Mouse (Mus musculus): ENCODE data around the gene Bcs1l. TPM values are rescaled to one million over a fixed set of nuclear protein-coding genes. Genes with fewer than 3 reads are reported as not detected.

Gene Bcs1l
- total and polyA plus RNA-seq, 3 experiments: 18.6 to 29.1 (median 27.1) TPM

DNA sequence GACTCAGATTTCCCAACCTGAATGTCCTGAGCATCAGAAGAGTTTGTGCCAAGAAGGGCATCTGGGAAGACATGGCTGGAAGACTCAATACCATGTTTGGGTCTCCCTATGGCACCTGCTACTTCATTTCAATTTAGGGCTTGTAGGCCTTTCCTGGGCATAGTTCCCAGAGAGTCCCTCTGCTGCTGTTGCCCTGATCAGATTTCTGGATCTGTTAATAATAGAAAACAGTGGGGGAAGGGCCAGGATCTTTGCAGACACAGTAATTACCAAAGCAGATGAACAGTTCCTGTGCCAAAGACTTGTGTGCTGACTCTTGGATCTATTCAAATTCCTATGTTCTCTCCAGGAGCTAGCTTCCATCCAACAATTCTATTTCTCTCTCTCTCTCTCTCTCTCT, 49.4 kb upstream of the Bcs1l start:
- Histone ChIP-seq H3K9ac (ENCODE audit: insufficient read depth, low read depth) (no peak overlapping the region), H3K27ac (ENCODE audit: insufficient read depth, low read depth) (no peak overlapping the region), H3K9me3 (replicated peaks; ENCODE audit: low read length) (no peaks in the 10 kb centered on the region), H3K27me3 (replicated peaks) (peaks cover 8% of the 10 kb centered on the region), H3K4me1 (ENCODE audit: control insufficient read depth in 1 of 2, insufficient read depth in 2 of 2) (no peaks in the 10 kb centered on the region), H3K4me3 (replicated peaks in 1 of 3; ENCODE audit: low read depth in 2 of 3, low read length in 2 of 3, poor library complexity in 1 of 3) (no peak overlapping the region), H3K4me2 (ENCODE audit: insufficient read depth, low read depth, poor library complexity, severe bottlenecking) (no peak overlapping the region), H3K36me3 (replicated peaks in 1 of 2; ENCODE audit: control insufficient read depth in 1 of 2, insufficient read depth in 1 of 2, low read length in 1 of 2) (no peaks in the 10 kb centered on the region), H3K79me2 (replicated peaks; ENCODE audit: control insufficient read depth, extremely low read depth, insufficient read depth, poor library complexity, severe bottlenecking) (no peaks in the 10 kb centered on the region)
- dilution Hi-C loops (cut with MboI; ENCODE audit: extremely low pct_ligation_motif_present, extremely low pct_unique_long_range_greater_than_20kb, low sequenced_read_pairs): no loop called here
- no peak for DNase-seq (ENCODE audit: extremely low read depth)
- TF ChIP-seq NRF1 (IDR thresholded peaks at IDR 0.05; ENCODE audit: low read depth, low read length) (no peak), POLR2A (IDR thresholded peaks at IDR 0.05; ENCODE audit: low read depth, low read length) (no peak), UBTF (IDR thresholded peaks at IDR 0.05; ENCODE audit: low read depth, low read length) (no peak), SMC3 (IDR thresholded peaks at IDR 0.05; ENCODE audit: low read depth, low read length) (no peak), ZNF384 (IDR thresholded peaks at IDR 0.05; ENCODE audit: low read depth, low read length) (no peak), MEF2A (IDR thresholded peaks at IDR 0.05; ENCODE audit: borderline replicate concordance, low read depth, low read length) (no peak), SIN3A (IDR thresholded peaks at IDR 0.05; ENCODE audit: low read length) (no peak)
- in situ Hi-C loops (cut with MboI; ENCODE audit: low pct_ligation_motif_present, low pct_unique_long_range_greater_than_20kb, low sequenced_read_pairs): no loop called here

DNA sequence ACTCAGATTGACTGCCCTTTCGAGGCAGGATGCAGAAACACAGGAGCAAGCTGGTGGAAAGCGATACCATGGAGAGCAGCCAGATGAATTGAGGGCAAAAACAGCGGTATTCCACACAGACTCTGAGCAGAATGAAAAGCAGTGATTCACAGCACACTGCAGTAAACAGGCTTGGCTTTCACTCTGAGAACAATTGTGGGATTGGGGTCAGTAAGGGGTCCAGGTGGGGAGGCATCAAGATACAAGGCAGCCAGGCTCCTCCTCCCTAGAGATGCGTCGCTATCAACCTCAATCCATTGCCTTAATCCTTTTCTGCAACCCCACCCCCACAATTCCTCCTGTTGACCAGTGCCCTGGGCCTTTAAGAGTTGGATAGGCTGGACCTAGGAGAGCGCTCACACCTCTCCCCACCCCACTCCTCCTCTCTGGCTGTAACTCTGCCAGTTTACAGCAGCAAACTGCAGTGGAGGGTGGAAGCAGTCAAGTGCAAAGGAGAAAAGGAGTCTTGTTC, 45.6 kb upstream of the Bcs1l start, which contains the start of gene Plcd4:
Gene Plcd4 (plus strand): TSS at position 438 of the 511 bp plus-strand sequence.
- Histone ChIP-seq H3K4me3 (replicated peaks in 1 of 3; ENCODE audit: low read depth in 2 of 3, low read length in 2 of 3, poor library complexity in 1 of 3) (no peak within 1 kb of the TSS), H3K9me3 (replicated peaks; ENCODE audit: low read length) (no peaks in the 10 kb centered on the region), H3K4me1 (ENCODE audit: control insufficient read depth in 1 of 2, insufficient read depth in 2 of 2) (no peaks in the 10 kb centered on the region), H3K27me3 (replicated peaks) (peaks cover 22% of the 10 kb centered on the region), H3K9ac (ENCODE audit: insufficient read depth, low read depth) (no peak within 1 kb of the TSS), H3K79me2 (replicated peaks; ENCODE audit: control insufficient read depth, extremely low read depth, insufficient read depth, poor library complexity, severe bottlenecking) (no peaks in the 10 kb centered on the region), H3K27ac (ENCODE audit: insufficient read depth, low read depth) (no peak within 1 kb of the TSS), H3K36me3 (replicated peaks in 1 of 2; ENCODE audit: control insufficient read depth in 1 of 2, insufficient read depth in 1 of 2, low read length in 1 of 2) (no peaks in the 10 kb centered on the region), H3K4me2 (ENCODE audit: insufficient read depth, low read depth, poor library complexity, severe bottlenecking) (no peak within 1 kb of the TSS)
- no peak for DNase-seq (ENCODE audit: extremely low read depth)
- in situ Hi-C loops (cut with MboI; ENCODE audit: low pct_ligation_motif_present, low pct_unique_long_range_greater_than_20kb, low sequenced_read_pairs): no loop called here
- dilution Hi-C loops (cut with MboI; ENCODE audit: extremely low pct_ligation_motif_present, extremely low pct_unique_long_range_greater_than_20kb, low sequenced_read_pairs): no loop called here
- TF ChIP-seq CHD1 (IDR thresholded peaks at IDR 0.05; ENCODE audit: low read depth, low read length): no peak
- no peak for TF ChIP-seq EP300 (IDR thresholded peaks at IDR 0.05; ENCODE audit: low read length)
- TF ChIP-seq MEF2A (IDR thresholded peaks at IDR 0.05; ENCODE audit: borderline replicate concordance, low read depth, low read length): no peak

DNA sequence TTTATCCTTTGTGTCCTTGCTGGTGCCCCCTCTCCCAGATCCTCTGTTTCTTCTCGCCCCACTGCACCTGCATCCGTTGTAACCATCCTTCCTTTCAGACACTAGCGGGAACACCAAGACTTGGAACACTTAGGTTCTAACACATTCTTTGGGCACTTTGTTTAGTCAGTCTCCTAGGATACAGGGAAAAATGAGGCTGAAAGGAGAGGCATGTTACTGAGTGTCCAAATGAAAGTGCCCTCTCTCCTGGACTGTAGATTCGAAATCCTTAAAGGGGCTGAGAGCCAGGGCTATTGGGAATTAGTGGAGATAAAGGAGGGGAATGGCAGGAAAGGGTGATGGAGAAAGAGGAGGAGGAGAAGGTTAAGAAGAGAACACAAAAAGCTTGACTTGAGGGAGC, 43.9 kb upstream of the Bcs1l start, which contains the start of gene Usp37:
Gene Usp37 (minus strand): TSS at position 101 of the 400 bp plus-strand sequence.
- dilution Hi-C loops (cut with MboI; ENCODE audit: extremely low pct_ligation_motif_present, extremely low pct_unique_long_range_greater_than_20kb, low sequenced_read_pairs) (no loop called here), in situ Hi-C loops (cut with MboI; ENCODE audit: low pct_ligation_motif_present, low pct_unique_long_range_greater_than_20kb, low sequenced_read_pairs) (no loop called here)
- peaks cover 23% of the 10 kb centered on the region for H3K27me3 ChIP-seq (replicated peaks)
- H3K36me3 ChIP-seq (replicated peaks in 1 of 2; ENCODE audit: control insufficient read depth in 1 of 2, insufficient read depth in 1 of 2, low read length in 1 of 2): no peaks in the 10 kb centered on the region
- no peaks in the 10 kb centered on the region for H3K4me1 ChIP-seq (ENCODE audit: control insufficient read depth in 1 of 2, insufficient read depth in 2 of 2)
- no peak for DNase-seq (ENCODE audit: extremely low read depth)
- no peak within 1 kb of the TSS for H3K27ac ChIP-seq (ENCODE audit: insufficient read depth, low read depth)
- H3K9ac ChIP-seq (ENCODE audit: insufficient read depth, low read depth): no peak within 1 kb of the TSS
- TF ChIP-seq IRF4 (IDR thresholded peaks at IDR 0.05; ENCODE audit: low read depth, low read length) (no peak), PAX5 (IDR thresholded peaks at IDR 0.05; ENCODE audit: low read length) (no peak), MXI1 (IDR thresholded peaks at IDR 0.05; ENCODE audit: low read depth, low read length) (no peak), ZKSCAN1 (IDR thresholded peaks at IDR 0.05; ENCODE audit: borderline replicate concordance, low read depth, low read length) (no peak), SMC3 (IDR thresholded peaks at IDR 0.05; ENCODE audit: low read depth, low read length) (no peak), POLR2A (IDR thresholded peaks at IDR 0.05; ENCODE audit: low read depth, low read length) (no peak), E2F4 (IDR thresholded peaks at IDR 0.05; ENCODE audit: insufficient replicate concordance, low read depth, low read length) (no peak), JUND (conservative IDR thresholded peaks at IDR 0.05; ENCODE audit: low read depth, low read length) (no peak), MAFK (IDR thresholded peaks at IDR 0.05; ENCODE audit: insufficient replicate concordance, low read length) (no peak)
- no peak within 1 kb of the TSS for H3K4me3 ChIP-seq (replicated peaks in 1 of 3; ENCODE audit: low read depth in 2 of 3, low read length in 2 of 3, poor library complexity in 1 of 3)
- H3K79me2 ChIP-seq (replicated peaks; ENCODE audit: control insufficient read depth, extremely low read depth, insufficient read depth, poor library complexity, severe bottlenecking): no peaks in the 10 kb centered on the region
- H3K4me2 ChIP-seq (ENCODE audit: insufficient read depth, low read depth, poor library complexity, severe bottlenecking): no peak within 1 kb of the TSS
- H3K9me3 ChIP-seq (replicated peaks; ENCODE audit: low read length): no peaks in the 10 kb centered on the region

All from CH12.LX (cell line).